Mouse (Mus musculus) right cerebral cortex, adult 2 months (tissue): ENCODE results near the gene Shbg.

Source experiments
- DNase-seq, 2 experiments: peaks; one replicate each; pipeline ENCODE4 v3.0.0; 2021 to 2022; ENCODE audit warnings: low spot score in 2 of 2

Shbg gene

DNA sequence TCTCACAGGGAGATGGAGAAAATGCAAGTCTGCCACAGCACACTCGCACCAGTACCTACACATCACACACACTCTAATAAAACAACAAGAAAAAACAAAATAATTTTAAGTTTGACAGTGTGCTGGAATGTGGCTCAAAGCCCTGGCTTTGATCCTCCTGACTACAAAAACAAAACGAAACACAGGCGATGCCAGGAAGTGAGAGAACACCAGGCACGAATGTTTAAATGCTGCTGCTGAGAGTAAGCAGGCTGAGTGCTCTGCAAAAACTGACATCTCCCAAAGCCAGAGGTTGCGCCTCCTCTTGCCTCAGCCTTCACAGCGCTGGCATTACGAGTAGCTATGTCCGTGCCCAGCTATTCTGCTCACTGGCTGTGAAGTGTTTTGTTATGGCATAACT, 52.6 kb downstream of the Shbg start:
- DNase-seq = no peak
